Mouse (Mus musculus) testis, postnatal 14 days (tissue): ENCODE data around the gene Ap4m1.
"Not testable (repeated sequence)": the region's sequence is repeated elsewhere in the genome, so short reads cannot be mapped to it uniquely, and the experiment has no call there.

Experiments
- DNase-seq: peaks from one replicate; pipeline ENCODE4 v3.0.0; 2021; ENCODE audit warnings: low spot score

Ap4m1 gene

GRCm38 (mm10) chr5:138195463-138195862 lies 23.7 kb downstream of the Ap4m1 start:
- no peak for DNase-seq

GRCm38 (mm10) chr5:138199576-138199975 lies 27.8 kb downstream of the Ap4m1 start:
- DNase-seq, result no peak

- no peak for DNase-seq
Measured at GRCm38 (mm10) chr5:138202086-138202485, 30.3 kb downstream of the Ap4m1 start.

GRCm38 (mm10) chr5:138207253-138207652 lies 35.5 kb downstream of the Ap4m1 start:
- no peak for DNase-seq

DNA sequence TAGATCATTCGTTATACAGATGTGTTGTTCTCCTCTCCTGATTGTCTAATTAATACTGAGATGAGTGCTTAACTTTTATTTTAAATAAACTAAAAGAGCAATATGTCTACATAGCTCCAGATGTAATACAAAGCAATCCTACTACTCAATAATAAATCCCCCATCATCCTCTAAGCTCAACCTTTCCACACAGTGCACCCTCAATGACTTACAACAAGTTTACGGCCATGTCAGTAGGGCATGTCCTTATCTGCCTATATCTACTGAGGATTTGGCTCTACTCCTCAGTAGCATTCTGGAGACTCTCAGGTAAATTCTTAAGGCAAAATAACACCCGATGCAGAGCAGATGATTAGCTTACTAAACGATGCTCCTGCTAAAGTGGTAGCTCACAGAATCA lies 36.1 kb downstream of the Ap4m1 start:
- DNase-seq, result no peak

- not testable (repeated sequence) for DNase-seq
Measured at GRCm38 (mm10) chr5:138216632-138217031, 44.8 kb downstream of the Ap4m1 start.

DNA sequence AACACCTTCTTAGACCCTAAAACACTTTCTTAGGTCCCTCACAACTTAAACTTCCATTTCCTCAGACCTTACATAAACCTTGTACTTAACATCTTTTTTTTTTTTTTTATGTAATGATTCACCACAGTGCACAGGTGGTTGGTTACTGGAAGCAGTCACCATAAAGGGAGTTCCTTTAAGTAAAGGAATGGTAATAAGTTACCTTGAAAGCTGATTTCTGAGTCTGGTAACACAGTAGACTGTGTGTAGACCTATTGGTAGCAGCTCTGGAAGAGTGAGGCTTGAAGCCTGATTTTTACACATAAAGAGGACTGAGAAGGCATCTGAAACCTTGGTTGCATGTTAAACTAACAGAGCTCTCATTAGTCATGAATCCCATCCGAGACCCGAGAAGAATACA lies 48.1 kb downstream of the Ap4m1 start:
- DNase-seq, result no peak

GRCm38 (mm10) chr5:138222111-138222510 lies 50.3 kb downstream of the Ap4m1 start:
- DNase-seq, result peak; percentile 68

DNA sequence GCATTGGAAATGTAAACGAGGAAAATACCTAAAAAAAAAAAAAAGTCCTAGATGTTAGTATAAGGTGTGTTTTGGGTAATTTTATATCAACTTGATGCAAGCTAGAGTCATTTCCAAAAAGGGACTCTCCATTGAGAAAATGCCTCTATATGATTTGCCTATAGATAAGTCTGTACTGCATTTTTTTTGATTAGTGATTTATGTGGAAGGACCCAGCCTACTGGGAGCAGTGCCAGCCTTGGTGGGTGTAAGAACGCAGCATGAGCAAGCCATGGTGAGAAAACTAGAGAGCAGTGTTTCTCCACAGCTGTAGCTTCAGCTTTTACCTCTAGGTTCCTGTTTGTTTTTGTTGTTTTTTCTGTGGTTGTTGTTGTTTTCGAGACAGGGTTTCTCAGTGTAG lies 51.5 kb downstream of the Ap4m1 start:
- no peak for DNase-seq

DNA sequence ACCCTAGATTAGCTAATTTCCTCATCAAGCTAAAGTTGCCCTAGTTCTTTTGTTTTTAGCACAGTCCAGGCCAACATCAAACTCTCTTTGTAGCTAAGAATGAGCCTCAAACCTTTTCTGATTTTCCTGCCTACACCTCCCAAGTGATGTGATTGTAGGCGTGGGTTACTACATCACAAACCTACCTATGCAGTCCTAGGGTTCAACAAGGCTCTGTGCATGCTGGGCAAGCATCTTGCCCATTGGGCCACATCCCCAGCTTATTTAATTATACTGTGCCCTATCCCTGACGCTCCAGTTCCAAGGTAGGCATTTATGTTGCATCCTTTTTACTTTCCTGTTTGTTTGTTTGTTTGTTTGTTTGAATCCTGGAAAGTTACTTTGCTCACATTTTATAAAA lies 53.9 kb downstream of the Ap4m1 start, which contains the start of gene Nxpe5:
TSS of gene Nxpe5 (plus strand) at position 199 of the 400 bp plus-strand sequence.
- no peak for DNase-seq

DNA sequence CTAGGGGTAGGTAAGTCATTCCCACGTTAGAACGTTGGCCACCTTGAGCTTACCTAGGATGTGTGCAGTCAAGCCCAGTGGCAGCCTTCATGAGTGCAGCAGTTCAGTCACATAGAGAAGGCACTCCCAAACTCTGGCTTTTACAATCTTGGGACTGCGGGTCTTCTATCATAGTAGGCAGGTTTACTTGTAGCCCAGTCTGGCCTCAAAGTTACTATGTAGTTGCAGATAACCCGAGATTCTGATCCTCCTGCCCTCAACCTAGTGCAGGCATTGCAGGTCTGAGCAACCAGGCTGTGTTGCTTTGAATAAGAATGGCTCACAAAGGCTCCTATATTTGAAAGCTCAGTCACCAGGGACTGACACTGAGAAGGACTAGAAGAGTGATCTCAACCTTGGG lies 54.7 kb downstream of the Ap4m1 start:
- no peak for DNase-seq

DNA sequence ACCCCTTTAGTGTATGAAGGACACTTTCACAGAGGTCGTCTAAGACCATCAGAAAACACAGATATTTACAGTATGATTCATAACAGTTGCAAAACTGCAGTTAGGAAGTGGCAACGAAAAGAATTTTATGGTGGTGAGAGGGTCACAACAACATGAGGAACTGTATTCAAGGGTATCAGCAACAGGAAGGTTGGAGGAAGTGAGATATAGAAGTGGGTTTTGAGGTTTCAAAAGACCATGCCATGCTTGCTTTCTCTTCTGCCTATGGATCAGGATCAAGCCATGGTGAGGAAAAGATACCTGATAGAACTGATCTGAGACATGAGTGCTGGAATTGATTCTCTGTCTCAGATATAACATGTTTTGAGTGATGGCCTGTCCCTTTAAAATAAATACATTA lies 55.6 kb downstream of the Ap4m1 start:
- no peak for DNase-seq

DNA sequence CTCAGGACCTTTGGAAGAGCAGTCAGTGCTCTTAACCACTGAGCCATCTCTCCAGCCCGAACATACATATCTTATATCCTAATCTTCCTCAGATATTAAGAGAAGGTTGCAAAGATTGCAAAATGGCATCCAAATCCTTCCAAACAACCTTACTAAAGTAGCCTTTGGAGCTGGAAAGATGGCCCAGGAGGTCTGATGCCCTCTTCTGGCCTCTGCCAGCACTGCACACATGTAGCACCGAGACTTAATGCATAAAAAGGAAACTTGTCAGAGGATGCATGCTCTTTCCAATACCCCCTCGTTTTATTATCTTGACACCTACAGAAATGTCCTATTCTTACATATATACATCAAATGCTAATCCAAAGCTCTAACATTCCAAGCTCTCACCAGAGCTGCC lies 56.2 kb downstream of the Ap4m1 start:
- no peak for DNase-seq

DNA sequence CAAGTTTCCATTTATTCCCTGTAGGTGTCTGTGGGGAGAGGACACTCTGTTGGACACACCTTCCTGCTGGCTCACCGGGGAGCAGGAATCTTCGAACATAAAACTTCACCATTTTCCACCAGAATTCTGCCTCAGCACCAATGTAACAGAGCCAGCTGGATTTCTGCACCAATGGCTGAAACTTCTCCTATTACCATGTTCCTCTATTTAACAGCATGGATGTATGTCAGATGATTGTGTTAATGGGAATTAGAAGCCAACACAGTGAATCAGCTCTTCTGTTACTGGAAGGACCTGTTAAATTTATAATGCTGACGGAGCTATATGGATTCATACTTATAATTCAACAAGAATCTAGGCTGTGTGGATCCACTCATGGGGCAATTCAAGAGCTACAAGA lies 57.7 kb downstream of the Ap4m1 start:
- DNase-seq, result no peak
